Mouse (Mus musculus) erythroblast, adult 5-6 weeks (primary cell): ENCODE measurements at regions not wholly inside any gene's neighbourhood (a gene's known extent, or its start where the extent isn't known, plus 50 kb on each side); places are given as distances from the start of the nearest gene placed in this dataset.

ENCODE experiments used
- ATAC-seq: replicated peaks from 2 replicates; pipeline ENCODE4 v1.8.0; 2016; ENCODE audit warnings: moderate number of reproducible peaks, mild to moderate bottlenecking, moderate TSS enrichment, inconsistent platforms; ENCODE audit not compliant: poor library complexity, low FRiP score, severe bottlenecking

- no peak for ATAC-seq
Measured at GRCm38 (mm10) chr6:66477575-66477974, 57.6 kb upstream of the Mad2l1 start.

GRCm38 (mm10) chr6:66478326-66478964 is 56.7 kb upstream of the Mad2l1 start:
- ATAC-seq: no peak

GRCm38 (mm10) chr6:66479576-66479975 is 55.6 kb upstream of the Mad2l1 start:
- no peak for ATAC-seq

- no peak for ATAC-seq
Measured at GRCm38 (mm10) chr6:66480207-66480606, 55.0 kb upstream of the Mad2l1 start.

- no peak for ATAC-seq
Measured at GRCm38 (mm10) chr6:66482797-66483196, 52.4 kb upstream of the Mad2l1 start.
